Mouse (Mus musculus): ENCODE results near the gene 2310011J03Rik.
"Not testable (repeated sequence)": the region's sequence is repeated elsewhere in the genome, so short reads cannot be mapped to it uniquely, and the experiment has no call there.

2310011J03Rik gene

DNA sequence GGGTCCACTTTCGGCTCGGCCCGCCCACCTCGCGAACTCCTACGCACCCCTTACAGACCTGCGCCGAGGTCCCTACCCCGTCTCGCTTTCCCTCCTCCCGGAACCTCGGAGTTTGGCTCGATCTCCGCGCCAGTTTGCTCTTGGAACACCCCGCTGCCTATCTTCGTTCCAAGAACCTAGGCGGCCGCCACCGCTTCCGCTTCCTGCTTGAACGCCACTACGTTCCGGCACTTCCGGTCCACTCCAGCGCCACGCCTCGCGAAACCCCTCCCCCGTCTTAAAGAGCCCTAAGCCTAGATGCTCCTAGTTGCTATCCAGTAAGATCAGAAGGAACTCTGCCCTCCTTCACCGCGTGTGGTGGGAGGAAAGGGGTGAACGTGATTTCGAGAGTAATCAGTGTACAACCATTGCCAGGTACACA is at the start of gene 2310011J03Rik:
Gene 2310011J03Rik, minus strand, starts transcription at position 198 of the 421 bp plus-strand sequence.
- DNase-seq, result peak; percentile 94 to 95

- DNase-seq, result no peak
Measured at GRCm38 (mm10) chr10:80368392-80368791, 48.1 kb upstream of the 2310011J03Rik start.

DNA sequence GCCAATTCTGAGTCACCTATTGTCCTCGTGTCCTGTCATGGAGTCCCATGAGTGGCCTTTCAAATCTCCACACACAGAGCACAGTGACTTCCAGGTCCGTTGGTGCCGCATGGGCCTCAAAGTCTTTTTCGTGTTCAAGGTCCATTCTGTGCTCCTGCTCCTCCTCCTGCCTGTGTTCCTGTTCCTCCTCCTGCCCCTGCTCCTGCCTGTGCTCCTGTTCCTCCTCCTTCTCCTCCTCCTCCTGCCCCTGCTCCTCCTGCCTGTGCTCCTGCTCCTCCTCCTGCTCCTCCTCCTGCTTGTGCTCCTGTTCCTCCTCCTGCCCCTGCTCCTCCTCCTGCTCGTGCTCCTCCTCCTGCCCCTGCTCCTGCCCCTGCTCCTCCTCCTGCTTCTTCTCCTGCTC is 47.6 kb upstream of the 2310011J03Rik start:
- no peak for DNase-seq

GRCm38 (mm10) chr10:80365736-80366135 is 45.4 kb upstream of the 2310011J03Rik start:
- DNase-seq, result no peak

DNA sequence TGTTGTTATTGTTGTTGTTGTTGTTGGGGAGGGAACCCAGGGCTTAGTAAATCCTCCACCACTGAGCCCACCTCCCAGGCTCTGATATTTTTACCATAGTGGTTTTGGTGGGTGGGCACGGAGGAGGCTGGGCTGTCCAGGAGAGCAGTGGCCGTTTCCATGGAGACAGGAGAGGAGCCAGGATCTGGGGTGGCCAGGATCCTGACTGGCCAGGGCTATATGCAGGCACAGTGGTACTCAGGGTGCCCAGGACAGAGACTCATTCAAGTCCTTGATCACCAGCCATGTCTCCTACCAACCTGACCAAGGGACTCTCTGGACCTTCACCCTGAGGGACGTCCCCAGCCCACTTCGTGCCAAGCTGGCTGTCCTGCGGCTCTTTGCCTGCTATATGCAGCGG is 43.4 kb upstream of the 2310011J03Rik start:
- peak; percentile 66 to 77 for DNase-seq

- DNase-seq, result peak; percentile 78 to 79
Measured at GRCm38 (mm10) chr10:80357994-80358639, 37.8 kb upstream of the 2310011J03Rik start.

DNA sequence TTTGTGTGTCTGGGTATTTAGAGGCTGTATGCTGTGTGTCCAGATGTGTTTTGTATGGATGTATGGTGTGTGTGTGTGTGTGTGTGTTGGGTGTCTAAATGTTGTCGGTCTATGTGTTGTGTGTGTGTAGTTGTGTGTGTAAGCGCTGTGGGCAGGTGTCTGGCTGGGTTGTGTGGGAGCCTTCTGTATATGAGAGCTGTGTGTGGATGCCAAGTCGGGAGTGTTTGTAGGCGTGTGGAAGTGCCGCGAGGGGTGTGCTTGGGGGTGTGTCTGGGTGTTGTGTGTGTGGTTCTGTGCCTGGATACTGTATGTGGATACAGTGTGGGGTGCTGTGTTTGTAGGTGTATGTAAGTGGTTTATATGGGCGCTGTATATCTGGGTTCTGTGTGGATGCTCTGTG is 37.0 kb upstream of the 2310011J03Rik start:
- peak in 1 of 2 experiments; percentile 4 for DNase-seq

- DNase-seq, result peak in 1 of 2 experiments; percentile 12
Measured at GRCm38 (mm10) chr10:80356737-80357136, 36.4 kb upstream of the 2310011J03Rik start.

- DNase-seq, result peak; percentile 50 to 53
Measured at GRCm38 (mm10) chr10:80356001-80356682, 35.8 kb upstream of the 2310011J03Rik start, which contains the start of gene Plk5. TSS of gene Plk5 (plus strand) at chr10:80356459.

GRCm38 (mm10) chr10:80355431-80355830 is 35.1 kb upstream of the 2310011J03Rik start:
- DNase-seq, result peak in 1 of 2 experiments; percentile 19

- DNase-seq, result no peak
Measured at GRCm38 (mm10) chr10:80352727-80353126, 32.4 kb upstream of the 2310011J03Rik start.

GRCm38 (mm10) chr10:80351896-80352295 is 31.6 kb upstream of the 2310011J03Rik start:
- DNase-seq, result no peak

GRCm38 (mm10) chr10:80350292-80350691 is 30.0 kb upstream of the 2310011J03Rik start:
- peak; percentile 90 to 94 for DNase-seq

DNA sequence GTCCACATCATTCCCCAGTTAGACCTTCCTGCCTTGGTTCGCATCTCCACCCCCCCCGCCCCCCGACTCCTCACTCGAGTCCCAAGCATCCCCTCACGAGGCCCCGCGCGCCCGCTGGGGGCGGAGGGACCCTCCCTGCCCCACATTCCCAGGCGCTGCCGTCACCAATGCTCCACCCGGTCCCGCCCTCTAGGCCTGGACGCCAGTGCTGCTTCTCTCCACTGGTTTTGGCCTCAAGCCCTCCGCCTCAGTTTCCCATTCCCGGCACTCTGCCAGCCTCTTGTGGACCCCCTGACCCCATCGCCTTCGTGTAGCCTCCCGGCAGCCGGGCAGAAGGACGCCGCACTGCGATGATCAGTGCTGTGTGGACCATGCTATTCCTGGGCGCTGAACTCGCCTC is 28.6 kb upstream of the 2310011J03Rik start:
- no peak for DNase-seq

- DNase-seq, result peak; percentile 66
Measured at GRCm38 (mm10) chr10:80348244-80348781, 28.0 kb upstream of the 2310011J03Rik start, which contains the start of gene Adamtsl5. TSS of gene Adamtsl5 (minus strand) at chr10:80348412.

GRCm38 (mm10) chr10:80347514-80347967 is 27.2 kb upstream of the 2310011J03Rik start:
- DNase-seq, result no peak

DNA sequence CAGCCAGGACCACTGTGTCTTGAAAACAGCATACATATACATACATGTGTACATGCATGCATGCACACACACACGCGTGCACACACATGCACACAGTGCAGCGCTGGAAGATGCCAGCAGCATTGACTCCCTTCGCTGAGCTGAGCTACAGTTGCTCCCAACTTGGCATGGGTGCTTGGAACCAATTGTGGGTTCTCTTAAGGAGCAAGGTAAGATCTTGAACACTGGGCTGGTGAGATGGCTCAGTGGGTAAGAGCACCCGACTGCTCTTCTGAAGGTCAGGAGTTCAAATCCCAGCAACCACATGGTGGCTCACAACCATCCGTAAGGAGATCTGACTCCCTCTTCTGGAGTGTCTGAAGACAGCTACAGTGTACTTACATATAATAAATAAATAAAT is 25.6 kb upstream of the 2310011J03Rik start:
- DNase-seq, result not testable (repeated sequence)

DNA sequence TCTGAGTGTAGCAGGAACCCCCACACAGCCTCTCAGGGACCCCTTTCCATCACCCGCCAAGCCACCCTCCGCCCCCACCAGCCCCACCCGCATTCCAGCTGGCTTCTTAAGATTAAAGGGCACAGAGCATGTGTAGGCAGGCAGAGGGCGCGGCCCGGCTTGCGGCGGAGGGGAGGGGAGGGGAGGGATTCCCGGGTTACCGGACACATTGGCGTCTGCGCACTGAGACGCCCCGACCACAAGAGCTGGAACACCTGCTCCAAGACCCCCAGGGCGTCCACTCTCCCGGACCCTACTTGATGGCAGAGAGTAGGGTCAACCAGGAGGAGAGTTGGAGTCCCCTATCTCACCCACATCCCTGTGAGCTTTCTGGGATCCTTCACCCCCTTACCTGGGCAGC is 24.8 kb upstream of the 2310011J03Rik start:
- no peak for DNase-seq

- DNase-seq, result no peak
Measured at GRCm38 (mm10) chr10:80344131-80344661, 23.9 kb upstream of the 2310011J03Rik start.

DNA sequence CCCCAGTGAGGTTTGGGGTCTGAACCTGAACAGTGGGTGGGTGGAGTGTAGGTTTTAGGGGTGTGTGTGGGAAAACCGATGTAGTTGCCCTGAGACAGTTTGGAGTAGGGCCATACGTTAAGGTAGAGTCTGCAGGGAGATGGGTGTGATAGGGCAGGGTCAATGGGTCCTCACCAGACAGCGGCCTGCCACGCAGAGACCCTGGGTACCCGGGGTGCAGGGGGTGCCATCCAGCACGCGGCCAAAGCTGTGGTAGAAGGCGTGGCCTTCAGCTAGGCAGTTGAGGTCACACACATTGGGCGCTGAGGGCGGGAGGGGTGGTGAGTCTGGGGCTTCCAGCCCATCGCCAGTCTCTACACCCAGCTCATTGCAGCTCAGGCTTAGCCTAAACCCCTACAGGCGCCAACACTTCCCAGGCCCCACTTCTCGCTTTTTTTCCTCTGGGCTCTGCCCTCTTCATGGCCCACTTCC is 23.1 kb upstream of the 2310011J03Rik start:
- DNase-seq, result no peak

- peak in 1 of 2 experiments; percentile 53 for DNase-seq
Measured at GRCm38 (mm10) chr10:80342749-80343424, 22.6 kb upstream of the 2310011J03Rik start.

- DNase-seq, result no peak
Measured at GRCm38 (mm10) chr10:80342305-80342748, 22.0 kb upstream of the 2310011J03Rik start.
